Mouse (Mus musculus) intestine, embryonic 15.5 days (tissue): ENCODE measurements around the gene Zfp953. TPM values are rescaled to one million over a fixed set of nuclear protein-coding genes. Genes with fewer than 3 reads are reported as not detected.

Experiments
- polyA plus RNA-seq: library from polyadenylated mRNA; unstranded; fragments of >200 nt; fragmentation: Nextera tagmentation; extraction: Ambion mirVana; gene quantifications from 2 replicates; pipeline ENCODE4 v1.2.1, GENCODE M21; 2015

Gene Zfp953
- polyA plus RNA-seq, 1 experiment from 2014 or later = 1.2 TPM

Other genes starting within 250 kb of the Zfp953 start
- gene Rslcan18, start 244.3 kb downstream of the Zfp953 start, polyA plus RNA-seq = 0.09 and 0.20 TPM in 2 replicates
- gene Zfp759, start 238.9 kb downstream of the Zfp953 start, polyA plus RNA-seq = 1.7 and 2.1 TPM in 2 replicates
- gene Rsl1, start 187.4 kb downstream of the Zfp953 start, polyA plus RNA-seq = 7.5 and 7.8 TPM in 2 replicates
- 1.4 and 2.0 TPM in 2 replicates for gene Zfp455, start 166.1 kb downstream of the Zfp953 start, polyA plus RNA-seq
- 1.7 TPM in 2 replicates for gene Zfp458, start 82.1 kb downstream of the Zfp953 start, polyA plus RNA-seq
- 0.49 and 0.53 TPM in 2 replicates for gene Zfp457, start 54.1 kb downstream of the Zfp953 start, polyA plus RNA-seq
- 1.9 and 2.7 TPM in 2 replicates for gene Zfp595, start 28.0 kb downstream of the Zfp953 start, polyA plus RNA-seq
- gene Gm28044, start 69 bp downstream of the Zfp953 start, polyA plus RNA-seq = 0.38 TPM in 1 of 2 replicates, not detected in the other
- gene Gm28041, start 15.1 kb upstream of the Zfp953 start, polyA plus RNA-seq = 0.39 and 0.55 TPM in 2 replicates
- 1.4 and 1.7 TPM in 2 replicates for gene Zfp456, start 15.2 kb upstream of the Zfp953 start, polyA plus RNA-seq
- gene Zfp429, start 39.2 kb upstream of the Zfp953 start, polyA plus RNA-seq = 4.8 and 5.6 TPM in 2 replicates
- 1.6 and 3.0 TPM in 2 replicates for gene Zfp459, start 60.8 kb upstream of the Zfp953 start, polyA plus RNA-seq
- 6.7 and 8.2 TPM in 2 replicates for gene Zfp874a, start 91.0 kb upstream of the Zfp953 start, polyA plus RNA-seq
- gene Zfp874b, start 123.7 kb upstream of the Zfp953 start, polyA plus RNA-seq = 2.0 and 2.9 TPM in 2 replicates
- gene Zfp58, start 139.9 kb upstream of the Zfp953 start, polyA plus RNA-seq = 10.6 and 12.4 TPM in 2 replicates
- gene Gm26965, start 165.5 kb upstream of the Zfp953 start, polyA plus RNA-seq = not detected in 2 replicates
- 18.1 and 19.3 TPM in 2 replicates for gene Zfp87, start 165.6 kb upstream of the Zfp953 start, polyA plus RNA-seq
- gene Zfp748, start 193.2 kb upstream of the Zfp953 start, polyA plus RNA-seq = 11.5 and 11.7 TPM in 2 replicates
- gene Zfp729b, start 249.1 kb upstream of the Zfp953 start, polyA plus RNA-seq = 3.4 and 4.1 TPM in 2 replicates